Mouse (Mus musculus) olfactory bulb, adult 2 months (tissue): ENCODE data around the gene Tmub1. TPM values are rescaled to one million over a fixed set of nuclear protein-coding genes. Genes with fewer than 3 reads are reported as not detected.
"Not testable (repeated sequence)": the region's sequence is repeated elsewhere in the genome, so short reads cannot be mapped to it uniquely, and the experiment has no call there.

ENCODE experiments used
- H3K27ac ChIP-seq: fragments of 200-500 bp; 2 replicates; pipeline ENCODE4 v1.5.1; 2012; ENCODE audit warnings: low read depth, low read length; ENCODE audit not compliant: insufficient read depth
- H3K4me1 ChIP-seq: fragments of 200-500 bp; 2 replicates; pipeline ENCODE4 v1.6.1; 2012; ENCODE audit warnings: low read length; ENCODE audit not compliant: control insufficient read depth, insufficient read depth
- H3K4me3 ChIP-seq: fragments of 200-500 bp; 2 replicates; pipeline ENCODE4 v1.5.1; 2012; ENCODE audit warnings: mild to moderate bottlenecking, low read depth, low read length, moderate library complexity; ENCODE audit not compliant: insufficient read depth
- CTCF ChIP-seq: fragments of 200-500 bp; IDR thresholded peaks from 2 replicates; pipeline ENCODE4 v1.5.1; 2012; ENCODE audit warnings: low read depth, mild to moderate bottlenecking, low read length, moderate library complexity; ENCODE audit not compliant: insufficient read depth
- POLR2A ChIP-seq: fragments of 200-500 bp; IDR thresholded peaks from 2 replicates; pipeline ENCODE4 v1.6.1; 2012; ENCODE audit warnings: mild to moderate bottlenecking, low read depth, low read length, moderate library complexity; ENCODE audit not compliant: insufficient read depth
- WGBS: fragments of 180-500 bp; shearing (Covaris S2); methylation state at CpG from one replicate; pipeline ENCODE4 v1.1.7; 2018; 5-methylcytosine and 5-hydroxymethylcytosine counted together
- polyA plus RNA-seq: library from polyadenylated mRNA; stranded (reverse); fragments of >200 nt; gene quantifications from 2 replicates; pipeline ENCODE4 v1.2.4, GENCODE M21; 2012; ENCODE audit warnings: low replicate concordance; ENCODE audit not compliant: missing spikeins, insufficient read depth, insufficient read length

Gene Tmub1
- polyA plus RNA-seq, 1 experiment: not detected

- peaks cover 24% of the 10 kb centered on the region for H3K4me1 ChIP-seq
- H3K27ac ChIP-seq: no peak overlapping the region
- 54% methylated on average over 9 of the region's 9 CpGs for WGBS
- H3K4me3 ChIP-seq: no peak overlapping the region
- TF ChIP-seq POLR2A: no peak
- no peak for TF ChIP-seq CTCF
Measured at GRCm38 (mm10) chr5:24401969-24402368, 45.7 kb downstream of the Tmub1 start.

GRCm38 (mm10) chr5:24400911-24401605, 46.6 kb downstream of the Tmub1 start:
- TF ChIP-seq POLR2A (no peak), CTCF (no peak)
- WGBS: 90% methylated on average over 5 of the region's 5 CpGs
- no peak overlapping the region for H3K27ac ChIP-seq
- H3K4me1 ChIP-seq: peaks cover 18% of the 10 kb centered on the region
- H3K4me3 ChIP-seq: no peak overlapping the region

DNA sequence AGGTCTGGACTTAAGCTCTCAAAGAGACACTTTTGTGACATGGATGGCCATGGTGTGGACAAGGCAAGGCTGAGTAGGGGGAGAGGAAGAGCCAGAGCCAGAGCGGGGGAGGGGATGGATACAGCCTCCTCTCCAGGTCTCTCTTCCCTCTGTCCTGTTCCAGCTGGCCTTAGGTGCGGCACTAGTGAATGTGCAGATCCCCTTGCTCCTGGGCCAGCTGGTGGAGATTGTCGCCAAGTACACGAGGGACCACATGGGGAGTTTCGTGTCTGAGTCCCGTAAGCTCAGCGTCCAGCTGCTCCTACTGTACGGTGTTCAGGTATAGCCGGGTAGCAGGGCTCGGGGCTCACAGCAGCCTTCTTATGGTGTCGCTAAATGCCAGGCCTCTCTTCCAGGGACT, 47.3 kb downstream of the Tmub1 start:
- H3K27ac ChIP-seq: no peak overlapping the region
- H3K4me1 ChIP-seq: peaks cover 11% of the 10 kb centered on the region
- TF ChIP-seq CTCF (no peak), POLR2A (no peak)
- no peak overlapping the region for H3K4me3 ChIP-seq
- WGBS: 92% methylated on average over 11 of the region's 11 CpGs

GRCm38 (mm10) chr5:24399686-24400085, 48.0 kb downstream of the Tmub1 start:
- 91% methylated on average over 10 of the region's 10 CpGs for WGBS

GRCm38 (mm10) chr5:24396254-24396653, 51.4 kb downstream of the Tmub1 start:
- H3K4me3 ChIP-seq, H3K4me1 ChIP-seq, H3K27ac ChIP-seq: not testable (repeated sequence)
- 91% methylated on average over 6 of the region's 6 CpGs for WGBS

More at GRCm38 (mm10) chr5:24399686-24400085, 48.0 kb downstream of the Tmub1 start:
- Histone ChIP-seq H3K4me1 (peaks cover 7% of the 10 kb centered on the region), H3K4me3 (no peak overlapping the region), H3K27ac (no peak overlapping the region)
- TF ChIP-seq POLR2A: no peak
- no peak for TF ChIP-seq CTCF

Other genes with a start within 250 kb of the Tmub1 start
- gene Kcnh2, start 96.2 kb downstream of the Tmub1 start, polyA plus RNA-seq: not detected in 2 replicates
- gene Nos3, start 83.0 kb downstream of the Tmub1 start, polyA plus RNA-seq: not detected in 2 replicates
- not detected in 2 replicates for gene Atg9b, start 55.7 kb downstream of the Tmub1 start, polyA plus RNA-seq
- not detected in 2 replicates for gene Abcb8, start 54.2 kb downstream of the Tmub1 start, polyA plus RNA-seq
- gene Asic3, start 34.5 kb downstream of the Tmub1 start, polyA plus RNA-seq: not detected in 2 replicates
- gene Cdk5, start 24.3 kb downstream of the Tmub1 start, polyA plus RNA-seq: not detected in 2 replicates
- gene Slc4a2, start 24.0 kb downstream of the Tmub1 start, polyA plus RNA-seq: not detected in 2 replicates
- not detected in 2 replicates for gene Fastk, start 2.6 kb downstream of the Tmub1 start, polyA plus RNA-seq
- not detected in 2 replicates for gene Agap3, start 4.3 kb upstream of the Tmub1 start, polyA plus RNA-seq
- gene Gbx1, start 79.3 kb upstream of the Tmub1 start, polyA plus RNA-seq: not detected in 2 replicates
- not detected in 2 replicates for gene Asb10, start 93.1 kb upstream of the Tmub1 start, polyA plus RNA-seq
- gene 4931409K22Rik, start 109.0 kb upstream of the Tmub1 start, polyA plus RNA-seq: not detected in 2 replicates
- gene Abcf2, start 129.6 kb upstream of the Tmub1 start, polyA plus RNA-seq: not detected in 2 replicates
- not detected in 2 replicates for gene Chpf2, start 138.9 kb upstream of the Tmub1 start, polyA plus RNA-seq
- gene Smarcd3, start 176.6 kb upstream of the Tmub1 start, polyA plus RNA-seq: not detected in 2 replicates
- gene Nub1, start 237.7 kb upstream of the Tmub1 start, polyA plus RNA-seq: not detected in 2 replicates